Mouse (Mus musculus) embryo, embryonic 10 days (tissue): ENCODE results near the gene Jakmip3.

Experiments
- DNase-seq: peaks from one replicate; pipeline ENCODE4 v3.0.0-alpha.2; 2015; ENCODE audit warnings: low spot score

The Jakmip3 gene

GRCm38 (mm10) chr7:139100531-139101095 lies 160.1 kb downstream of the Jakmip3 start:
- no peak for DNase-seq

- no peak for DNase-seq
Observed at GRCm38 (mm10) chr7:139101286-139101804, 160.8 kb downstream of the Jakmip3 start.

GRCm38 (mm10) chr7:139101826-139102225 lies 161.3 kb downstream of the Jakmip3 start:
- no peak for DNase-seq

GRCm38 (mm10) chr7:139103960-139104381 lies 163.4 kb downstream of the Jakmip3 start:
- DNase-seq: peak; percentile 62

- DNase-seq: no peak
Observed at GRCm38 (mm10) chr7:139105076-139105475, 164.5 kb downstream of the Jakmip3 start.

- DNase-seq: no peak
Observed at GRCm38 (mm10) chr7:139105705-139106104, 165.2 kb downstream of the Jakmip3 start.

GRCm38 (mm10) chr7:139107908-139108650 lies 167.5 kb downstream of the Jakmip3 start:
- DNase-seq: no peak

GRCm38 (mm10) chr7:139119152-139119774 lies 178.7 kb downstream of the Jakmip3 start:
- DNase-seq: peak; percentile 91

- no peak for DNase-seq
Observed at GRCm38 (mm10) chr7:139119775-139120153, 179.2 kb downstream of the Jakmip3 start.

GRCm38 (mm10) chr7:139125881-139126280 lies 185.4 kb downstream of the Jakmip3 start:
- no peak for DNase-seq

- DNase-seq: no peak
Observed at GRCm38 (mm10) chr7:139126549-139126948, 186.0 kb downstream of the Jakmip3 start.

GRCm38 (mm10) chr7:139128994-139129393 lies 188.5 kb downstream of the Jakmip3 start:
- DNase-seq: no peak

GRCm38 (mm10) chr7:139130361-139130760 lies 189.8 kb downstream of the Jakmip3 start:
- DNase-seq: no peak

- no peak for DNase-seq
Observed at GRCm38 (mm10) chr7:139131538-139131937, 191.0 kb downstream of the Jakmip3 start.

GRCm38 (mm10) chr7:139133446-139133845 lies 192.9 kb downstream of the Jakmip3 start:
- no peak for DNase-seq
